Mouse (Mus musculus): Measurements from ENCODE around the gene Lamtor1.
A peak's percentile ranks its signal among the peaks of the same experiment; 100 is the strongest.
"Not testable (repeated sequence)": the region's sequence is repeated elsewhere in the genome, so short reads cannot be mapped to it uniquely, and the experiment has no call there.

Gene Lamtor1

GRCm38 (mm10) chr7:101900331-101901097, 5.2 kb upstream of the Lamtor1 start:
- DNase-seq (ENCODE audit: low spot score), result no peak

DNA sequence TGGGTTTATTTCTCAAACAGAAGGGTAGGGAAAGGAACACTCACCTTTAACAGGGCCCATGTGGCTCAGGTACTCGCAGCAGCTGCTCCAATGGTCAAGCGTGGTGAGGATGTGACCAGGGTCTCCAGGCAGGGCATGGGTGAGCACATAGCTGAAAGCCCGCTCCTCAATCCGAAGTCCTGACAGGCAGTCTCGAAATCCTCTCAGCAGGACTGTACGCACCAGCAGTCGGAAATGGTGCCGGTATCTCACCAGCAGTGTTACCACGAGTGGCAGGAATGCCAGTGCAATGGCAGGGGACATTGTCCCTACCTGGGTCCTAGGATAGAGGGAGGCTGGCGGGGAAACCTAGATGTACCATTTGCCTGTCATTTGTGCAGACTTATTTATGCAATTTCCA, 3.7 kb upstream of the Lamtor1 start:
- DNase-seq (ENCODE audit: low spot score), result no peak

DNA sequence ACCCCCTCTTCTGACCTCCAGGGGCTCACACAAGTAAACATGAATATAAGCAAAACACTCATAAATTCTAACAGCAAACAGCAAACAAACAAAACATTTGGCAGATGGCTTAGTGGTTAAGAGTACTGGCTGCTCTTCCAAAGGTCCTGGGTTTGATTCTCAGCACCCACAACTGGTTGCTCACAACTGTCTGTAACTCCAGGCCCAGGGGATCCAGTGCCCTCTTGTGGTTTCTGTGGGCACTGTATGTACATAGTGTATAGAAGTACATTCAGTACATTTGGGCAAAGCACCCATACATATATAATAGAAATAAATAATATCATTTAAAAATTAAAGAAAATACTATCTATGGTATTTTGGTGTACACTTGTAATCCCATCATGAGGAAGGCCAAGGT, 2.9 kb upstream of the Lamtor1 start:
- DNase-seq (ENCODE audit: low spot score), result no peak

GRCm38 (mm10) chr7:101906287-101906681, 580 bp downstream of the Lamtor1 start, which contains the start of gene Tomt:
Tomt (minus strand) TSS chr7:101906359.
- DNase-seq (ENCODE audit: low spot score), result no peak

DNA sequence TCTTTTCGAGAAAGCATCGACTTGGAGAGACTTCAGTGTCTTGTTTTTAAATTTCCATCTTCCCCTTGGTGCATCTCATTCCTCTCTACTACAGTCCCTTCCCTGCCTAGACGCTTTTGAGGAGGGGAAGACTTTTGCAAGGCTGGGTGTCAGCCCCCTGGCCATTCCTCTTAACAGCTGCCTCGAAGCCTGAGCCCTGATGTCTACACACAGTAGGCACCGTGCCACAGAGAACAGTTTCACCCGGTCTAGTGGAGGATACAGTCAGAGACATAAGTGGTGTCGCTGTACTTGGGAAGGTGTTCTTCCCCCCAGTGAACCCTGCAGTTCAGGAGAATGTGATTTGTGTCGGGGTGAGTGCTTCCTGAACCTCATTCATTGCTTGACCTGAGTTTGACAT, 992 bp downstream of the Lamtor1 start:
- no peak for DNase-seq (ENCODE audit: low spot score)

- peak; percentile 27 for DNase-seq (ENCODE audit: low spot score)
These were observed 2.7 kb downstream of the Lamtor1 start for GRCm38 (mm10) chr7:101908367-101908766.

GRCm38 (mm10) chr7:101910138-101910537, 4.4 kb downstream of the Lamtor1 start:
- DNase-seq (ENCODE audit: low spot score), result no peak

DNA sequence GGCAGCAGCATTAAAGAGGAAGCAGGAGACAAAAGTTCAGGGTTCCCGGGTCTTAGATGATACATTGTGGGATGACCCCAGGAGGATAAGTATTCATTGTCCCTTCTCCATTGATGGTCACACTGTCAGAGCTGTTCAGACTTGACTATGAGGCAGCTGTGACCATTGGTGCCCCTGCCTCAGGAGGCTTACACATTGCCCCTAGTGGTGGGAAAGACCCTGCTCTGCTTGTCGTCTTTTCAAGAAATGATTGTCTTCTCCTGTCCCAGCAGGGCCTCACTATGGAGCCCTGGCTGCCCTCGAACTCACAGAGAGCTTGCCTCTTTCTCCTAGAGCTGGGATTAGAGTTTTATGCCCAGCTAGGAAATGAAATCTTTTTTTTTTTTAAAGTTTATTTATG, 6.3 kb downstream of the Lamtor1 start:
- no peak for DNase-seq (ENCODE audit: low spot score)

DNA sequence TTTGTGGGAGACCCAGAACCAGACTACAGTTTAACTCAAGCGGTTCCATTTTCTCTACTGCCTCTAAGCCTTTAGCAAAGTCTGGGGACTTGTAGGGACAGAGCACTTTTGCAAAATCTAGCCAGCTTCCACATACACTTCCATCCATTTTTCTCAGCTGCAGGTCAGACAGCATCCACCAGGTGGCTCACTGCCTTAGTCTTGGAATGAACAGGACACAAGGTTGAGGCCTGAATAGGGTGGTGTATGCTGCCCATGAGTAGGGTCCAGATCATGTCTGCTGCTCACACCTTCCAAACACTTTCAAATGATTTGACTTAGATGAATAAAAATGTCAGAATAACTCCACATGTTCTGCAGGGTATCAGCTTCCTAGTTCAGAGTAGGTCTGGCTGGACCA, 12.4 kb downstream of the Lamtor1 start:
- peak; percentile 69 for DNase-seq (ENCODE audit: low spot score)

- DNase-seq (ENCODE audit: low spot score), result not testable (repeated sequence)
These were observed 20.2 kb downstream of the Lamtor1 start for GRCm38 (mm10) chr7:101925892-101926291.

GRCm38 (mm10) chr7:101928093-101928492, 22.4 kb downstream of the Lamtor1 start:
- no peak for DNase-seq (ENCODE audit: low spot score)

DNA sequence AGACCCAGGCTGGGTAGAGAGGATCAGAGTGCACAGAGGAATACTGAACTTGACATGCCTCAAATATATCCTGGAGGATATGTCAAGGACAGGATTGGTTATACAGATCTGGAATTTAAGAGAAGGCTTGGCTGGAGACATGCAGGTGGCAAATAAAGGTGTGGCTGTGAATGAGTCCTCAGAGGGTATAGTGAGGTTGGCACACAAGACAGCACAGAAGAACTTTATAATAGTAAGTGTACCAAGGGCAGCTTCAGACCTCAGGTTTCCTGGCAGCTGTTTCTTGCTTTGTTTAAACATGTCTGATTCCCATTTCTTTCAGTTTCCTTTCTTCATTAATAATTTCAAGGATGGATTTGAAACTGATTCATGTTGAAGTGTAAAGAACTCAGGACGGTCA, 26.8 kb downstream of the Lamtor1 start:
- no peak for DNase-seq (ENCODE audit: low spot score)

GRCm38 (mm10) chr7:101933300-101933699, 27.6 kb downstream of the Lamtor1 start:
- DNase-seq (ENCODE audit: low spot score), result peak; percentile 31

DNA sequence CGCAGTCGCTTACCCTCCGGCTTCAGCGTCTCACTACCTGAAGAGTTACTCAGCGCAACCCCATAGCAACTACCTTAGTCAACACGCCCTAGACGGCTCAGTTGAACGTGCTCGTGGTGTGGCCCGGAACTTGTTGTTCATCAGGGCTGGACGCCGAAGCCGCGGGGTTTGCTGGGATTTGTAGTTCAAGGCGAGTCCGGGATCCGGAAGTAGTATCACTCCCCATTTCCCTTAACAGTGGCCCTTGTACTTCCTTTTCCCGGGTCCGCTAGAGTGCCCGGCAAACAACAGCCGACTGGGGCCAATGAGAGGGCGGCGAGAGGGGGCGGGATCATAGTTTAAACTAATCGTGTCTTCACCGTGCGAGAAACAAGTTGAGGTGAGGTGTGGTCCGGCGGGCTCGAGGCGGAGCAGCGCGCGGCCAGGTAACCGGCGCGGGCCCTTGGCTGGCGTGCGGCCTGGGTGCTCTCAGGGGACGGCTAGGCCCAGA, 28.1 kb downstream of the Lamtor1 start, which contains the start of the genes Lrrc51 and Numa1:
Lrrc51 (minus strand) TSS at position 145 of the 490 bp plus-strand sequence.
Numa1 (plus strand) TSS at position 361 of the 490 bp plus-strand sequence.
- peak; percentile 97 for DNase-seq (ENCODE audit: low spot score)

- DNase-seq (ENCODE audit: low spot score), result no peak
These were observed 30.3 kb downstream of the Lamtor1 start for GRCm38 (mm10) chr7:101935957-101936356.

GRCm38 (mm10) chr7:101936996-101937395, 31.3 kb downstream of the Lamtor1 start:
- DNase-seq (ENCODE audit: low spot score), result no peak

DNA sequence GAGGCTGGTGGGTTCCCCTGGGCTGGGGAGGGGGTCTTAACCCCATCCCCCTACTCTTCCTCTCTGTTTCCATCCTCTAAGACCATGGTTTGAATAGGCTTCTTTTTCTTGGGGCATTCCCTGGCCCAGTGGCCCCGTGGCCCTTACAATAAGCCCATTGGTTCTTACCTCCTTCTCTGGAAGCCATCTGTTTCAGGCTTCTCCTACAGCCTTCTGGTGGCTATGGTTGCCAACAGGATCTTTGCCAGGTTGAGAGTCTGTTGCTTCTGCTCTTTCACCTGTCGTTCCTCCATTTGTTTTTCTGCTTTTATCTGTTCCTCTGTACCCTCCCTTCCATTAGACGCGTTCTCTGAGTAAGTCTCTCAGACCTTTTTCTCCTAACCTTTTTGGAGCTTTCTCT, 31.9 kb downstream of the Lamtor1 start:
- no peak for DNase-seq (ENCODE audit: low spot score)

- no peak for DNase-seq (ENCODE audit: low spot score)
These were observed 32.6 kb downstream of the Lamtor1 start for GRCm38 (mm10) chr7:101938348-101938747.

- DNase-seq (ENCODE audit: low spot score), result no peak
These were observed 34.1 kb downstream of the Lamtor1 start for GRCm38 (mm10) chr7:101939758-101940157.

GRCm38 (mm10) chr7:101949008-101949407, 43.3 kb downstream of the Lamtor1 start:
- DNase-seq (ENCODE audit: low spot score), result not testable (repeated sequence)

DNA sequence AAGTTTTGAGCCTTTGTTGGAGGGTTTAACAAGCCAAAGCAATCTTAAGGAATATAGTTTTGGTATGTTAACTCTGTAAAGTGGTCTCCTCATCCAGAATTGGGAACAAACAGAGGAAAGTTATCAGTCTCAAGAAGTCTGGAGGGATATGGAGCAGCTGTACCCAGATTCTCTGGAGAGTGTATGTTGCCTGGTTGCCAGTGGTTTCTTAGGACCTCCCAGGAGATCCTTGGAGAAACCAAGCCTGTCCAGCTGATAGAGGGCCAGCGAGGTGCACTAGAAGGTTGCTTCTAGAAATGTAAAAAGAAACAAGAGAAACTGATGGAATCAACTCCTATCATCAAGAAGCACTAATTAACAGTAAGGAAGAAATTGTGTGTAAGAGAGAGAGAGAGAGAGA, 45.9 kb downstream of the Lamtor1 start:
- no peak for DNase-seq (ENCODE audit: low spot score)

GRCm38 (mm10) chr7:101952098-101952497, 46.4 kb downstream of the Lamtor1 start:
- no peak for DNase-seq (ENCODE audit: low spot score)

GRCm38 (mm10) chr7:101954163-101954562, 48.5 kb downstream of the Lamtor1 start:
- DNase-seq (ENCODE audit: low spot score), result no peak

- no peak for DNase-seq (ENCODE audit: low spot score)
These were observed 49.6 kb downstream of the Lamtor1 start for GRCm38 (mm10) chr7:101955276-101955675.

Data from urinary bladder, postnatal 14 days (tissue).